Mouse (Mus musculus) natural killer cell, adult 2 months (primary cell): ENCODE measurements around the gene Gm9837.
"Not testable (repeated sequence)": the region's sequence is repeated elsewhere in the genome, so short reads cannot be mapped to it uniquely, and the experiment has no call there.

ENCODE experiments used
- DNase-seq, 2 experiments: peaks; one replicate each; pipeline ENCODE4 v3.0.0; 2022; ENCODE audit warnings: low spot score in 2 of 2

Gm9837 gene

GRCm38 (mm10) chr11:53456474-53457371 is 13.6 kb downstream of the Gm9837 start, which contains the start of the genes Gm10447 and Shroom1:
TSS of gene Gm10447 (minus strand) at chr11:53457110.
TSS of gene Shroom1 (plus strand) at chr11:53457205.
- no peak for DNase-seq

GRCm38 (mm10) chr11:53453031-53453430 is 17.2 kb downstream of the Gm9837 start:
- no peak for DNase-seq

- DNase-seq, result no peak
Observed at GRCm38 (mm10) chr11:53452396-53452795, 17.9 kb downstream of the Gm9837 start.

- no peak for DNase-seq
Observed at GRCm38 (mm10) chr11:53451361-53451760, 18.9 kb downstream of the Gm9837 start.

GRCm38 (mm10) chr11:53450070-53450705 is 20.1 kb downstream of the Gm9837 start:
- DNase-seq, result no peak

GRCm38 (mm10) chr11:53448529-53448928 is 21.8 kb downstream of the Gm9837 start:
- no peak for DNase-seq

- DNase-seq, result no peak
Observed at GRCm38 (mm10) chr11:53447996-53448395, 22.3 kb downstream of the Gm9837 start.

GRCm38 (mm10) chr11:53446183-53446582 is 24.1 kb downstream of the Gm9837 start:
- DNase-seq, result no peak

GRCm38 (mm10) chr11:53445562-53445961 is 24.7 kb downstream of the Gm9837 start:
- no peak for DNase-seq

GRCm38 (mm10) chr11:53443861-53444260 is 26.4 kb downstream of the Gm9837 start:
- peak; percentile 25 to 37 for DNase-seq

GRCm38 (mm10) chr11:53441921-53442320 is 28.4 kb downstream of the Gm9837 start:
- DNase-seq, result no peak

GRCm38 (mm10) chr11:53436338-53436737 is 33.9 kb downstream of the Gm9837 start:
- no peak for DNase-seq

- no peak for DNase-seq
Observed at GRCm38 (mm10) chr11:53435504-53435903, 34.8 kb downstream of the Gm9837 start.

GRCm38 (mm10) chr11:53433057-53433456 is 37.2 kb downstream of the Gm9837 start:
- no peak for DNase-seq

- DNase-seq, result peak in 1 of 2 experiments; percentile 9
Observed at GRCm38 (mm10) chr11:53431347-53432056, 38.8 kb downstream of the Gm9837 start.

- peak; percentile 99 for DNase-seq
Observed at GRCm38 (mm10) chr11:53430670-53431346, 39.5 kb downstream of the Gm9837 start, which contains the start of the genes Uqcrq and Gdf9. TSS of gene Uqcrq (minus strand) at chr11:53430831. TSS of gene Gdf9 (plus strand) at chr11:53431023.

- peak in 1 of 2 experiments; percentile 67 for DNase-seq
Observed at GRCm38 (mm10) chr11:53430300-53430669, 40.0 kb downstream of the Gm9837 start.

- no peak for DNase-seq
Observed at GRCm38 (mm10) chr11:53429182-53429581, 41.1 kb downstream of the Gm9837 start.

GRCm38 (mm10) chr11:53428716-53429057 is 41.6 kb downstream of the Gm9837 start:
- no peak for DNase-seq

- DNase-seq, result no peak
Observed at GRCm38 (mm10) chr11:53427993-53428715, 42.1 kb downstream of the Gm9837 start.

GRCm38 (mm10) chr11:53426914-53427313 is 43.4 kb downstream of the Gm9837 start:
- DNase-seq, result not testable (repeated sequence)
